Mouse (Mus musculus): ENCODE data around the gene Tmbim6. TPM values are rescaled to one million over a fixed set of nuclear protein-coding genes. Genes with fewer than 3 reads are reported as not detected.

The Tmbim6 gene
- total RNA-seq, 1 experiment, result 436 TPM

DNA sequence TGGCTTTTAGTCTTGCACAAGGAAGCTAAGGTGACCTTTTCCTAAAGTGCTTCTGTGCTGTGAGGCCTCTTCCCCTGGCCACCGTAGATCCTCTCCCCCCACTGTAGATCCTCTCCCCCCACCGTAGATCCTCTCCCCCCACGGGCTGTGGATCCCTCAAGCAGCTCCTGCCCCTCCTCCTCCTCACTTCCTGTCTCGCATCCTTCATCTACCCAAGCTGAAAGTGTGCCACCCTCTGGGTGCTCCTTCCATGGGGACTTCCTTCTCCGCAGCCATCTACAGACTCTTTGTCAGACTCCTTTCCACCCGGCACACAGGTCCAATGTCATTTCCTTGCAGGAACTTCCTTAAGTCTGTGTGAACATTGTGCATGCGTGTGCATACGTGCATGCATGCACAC lies 37.7 kb downstream of the Tmbim6 start:
- no peak overlapping the region for H3K27ac ChIP-seq (ENCODE audit: insufficient read depth, low read depth, low read length, poor library complexity, severe bottlenecking)
- peaks cover 7% of the 10 kb centered on the region; the same call in 1 of the 2 replicates for H3K36me3 ChIP-seq (ENCODE audit: control insufficient read depth, insufficient read depth, low read length, poor library complexity, severe bottlenecking)
- no peaks in the 10 kb centered on the region for H3K9me3 ChIP-seq (ENCODE audit: control insufficient read depth, insufficient read depth, low read depth, low read length)
- no peak for TF ChIP-seq ZNF384 (IDR thresholded peaks at IDR 0.05; ENCODE audit: low read depth, low read length)
- no peak for TF ChIP-seq ZC3H11A (IDR thresholded peaks at IDR 0.05; ENCODE audit: borderline replicate concordance, low read depth, low read length)
- TF ChIP-seq HCFC1 (IDR thresholded peaks at IDR 0.05; ENCODE audit: borderline replicate concordance, insufficient read depth, low read length), result no peak
- no peak for TF ChIP-seq CHD2 (IDR thresholded peaks at IDR 0.05; ENCODE audit: low read depth, low read length)
- no peak for TF ChIP-seq MAFK (IDR thresholded peaks at IDR 0.05; ENCODE audit: insufficient read depth, low read depth, low read length)
- H3K4me3 ChIP-seq (ENCODE audit: insufficient read depth in 1 of 2, low read depth in 1 of 2, low read length in 2 of 2, poor library complexity in 1 of 2, severe bottlenecking in 1 of 2), result no peak overlapping the region
- no peak for DNase-seq (ENCODE audit: low read depth, low spot score)
- H3K4me1 ChIP-seq (ENCODE audit: control insufficient read depth in 2 of 2, insufficient read depth in 2 of 2, low read length in 2 of 2, poor library complexity in 1 of 2), result peaks cover 0 to 1% of the 10 kb centered on the region in 2 experiments; a peak in 1 of 4 replicates
- no peak overlapping the region for H3K9ac ChIP-seq (ENCODE audit: insufficient read depth, low read depth, low read length, poor library complexity, severe bottlenecking)
- in situ Hi-C loops (cut with MboI; ENCODE audit: low sequenced_read_pairs in 2 of 2, unreplicated experiment in 2 of 2), result no loop called here

DNA sequence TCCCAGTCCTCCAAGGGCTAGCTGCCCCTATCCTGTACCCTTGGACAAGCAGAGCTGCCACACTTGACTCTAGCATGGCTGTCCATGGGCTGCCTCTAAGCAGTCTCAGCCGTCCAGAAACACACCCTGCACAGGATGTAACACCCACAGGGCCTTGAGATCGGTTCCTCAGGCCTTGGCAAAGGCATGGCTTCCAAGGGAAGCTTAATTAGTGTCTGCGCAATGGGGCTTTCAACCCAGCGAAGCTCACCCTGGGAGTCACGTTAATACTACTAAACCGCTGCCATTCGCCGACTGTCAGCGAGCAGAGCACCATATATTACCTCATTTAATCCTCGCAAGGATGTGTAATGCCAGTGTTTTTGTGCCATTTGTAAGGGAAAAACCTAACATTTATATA lies 38.4 kb downstream of the Tmbim6 start:
- Histone ChIP-seq H3K9ac (ENCODE audit: insufficient read depth, low read depth, low read length, poor library complexity, severe bottlenecking) (no peak overlapping the region), H3K27ac (ENCODE audit: insufficient read depth, low read depth, low read length, poor library complexity, severe bottlenecking) (no peak overlapping the region), H3K4me3 (ENCODE audit: insufficient read depth in 1 of 2, low read depth in 1 of 2, low read length in 2 of 2, poor library complexity in 1 of 2, severe bottlenecking in 1 of 2) (no peak overlapping the region), H3K36me3 (ENCODE audit: control insufficient read depth, insufficient read depth, low read length, poor library complexity, severe bottlenecking) (peaks cover 7% of the 10 kb centered on the region; the same call in 1 of the 2 replicates), H3K4me1 (ENCODE audit: control insufficient read depth in 2 of 2, insufficient read depth in 2 of 2, low read length in 2 of 2, poor library complexity in 1 of 2) (no peaks in the 10 kb centered on the region), H3K9me3 (ENCODE audit: control insufficient read depth, insufficient read depth, low read depth, low read length) (no peaks in the 10 kb centered on the region)
- DNase-seq (ENCODE audit: low read depth, low spot score), result no peak
- in situ Hi-C loops (cut with MboI; ENCODE audit: low sequenced_read_pairs in 2 of 2, unreplicated experiment in 2 of 2), result no loop called here
- no peak for TF ChIP-seq CHD2 (IDR thresholded peaks at IDR 0.05; ENCODE audit: low read depth, low read length)
- no peak for TF ChIP-seq MAFK (IDR thresholded peaks at IDR 0.05; ENCODE audit: insufficient read depth, low read depth, low read length)
- TF ChIP-seq HCFC1 (IDR thresholded peaks at IDR 0.05; ENCODE audit: borderline replicate concordance, insufficient read depth, low read length), result no peak
- no peak for TF ChIP-seq ZC3H11A (IDR thresholded peaks at IDR 0.05; ENCODE audit: borderline replicate concordance, low read depth, low read length)
- no peak for TF ChIP-seq ZNF384 (IDR thresholded peaks at IDR 0.05; ENCODE audit: low read depth, low read length)

DNA sequence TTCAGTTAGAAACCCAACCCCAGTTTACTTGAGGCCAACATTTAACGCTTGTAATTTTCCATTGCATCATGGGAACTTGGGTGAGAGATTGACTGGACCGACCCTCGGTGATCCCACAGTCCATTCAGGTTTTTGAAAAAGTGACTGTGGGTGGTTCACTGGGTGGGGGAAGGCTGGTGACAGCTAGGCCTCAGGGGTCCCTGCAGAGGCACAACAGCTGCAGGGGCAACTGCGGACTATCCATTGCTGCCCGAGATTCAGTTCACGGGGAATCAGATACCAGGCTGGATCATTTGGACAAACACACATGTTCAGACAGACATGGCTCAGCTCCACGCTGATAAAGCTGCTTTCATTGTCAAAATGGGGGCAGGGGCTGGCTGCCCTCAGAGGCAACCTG lies 38.8 kb downstream of the Tmbim6 start:
- no peak overlapping the region for H3K9ac ChIP-seq (ENCODE audit: insufficient read depth, low read depth, low read length, poor library complexity, severe bottlenecking)
- peaks cover 0 to under 1% of the 10 kb centered on the region in 2 experiments; a peak in 1 of 4 replicates for H3K4me1 ChIP-seq (ENCODE audit: control insufficient read depth in 2 of 2, insufficient read depth in 2 of 2, low read length in 2 of 2, poor library complexity in 1 of 2)
- in situ Hi-C loops (cut with MboI; ENCODE audit: low sequenced_read_pairs in 2 of 2, unreplicated experiment in 2 of 2), result no loop called here
- TF ChIP-seq MAFK (IDR thresholded peaks at IDR 0.05; ENCODE audit: insufficient read depth, low read depth, low read length) (no peak), ZC3H11A (IDR thresholded peaks at IDR 0.05; ENCODE audit: borderline replicate concordance, low read depth, low read length) (no peak), HCFC1 (IDR thresholded peaks at IDR 0.05; ENCODE audit: borderline replicate concordance, insufficient read depth, low read length) (no peak), ZNF384 (IDR thresholded peaks at IDR 0.05; ENCODE audit: low read depth, low read length) (no peak), CHD2 (IDR thresholded peaks at IDR 0.05; ENCODE audit: low read depth, low read length) (no peak)
- H3K36me3 ChIP-seq (ENCODE audit: control insufficient read depth, insufficient read depth, low read length, poor library complexity, severe bottlenecking), result peaks cover 7% of the 10 kb centered on the region; the same call in 1 of the 2 replicates
- no peak overlapping the region for H3K4me3 ChIP-seq (ENCODE audit: insufficient read depth in 1 of 2, low read depth in 1 of 2, low read length in 2 of 2, poor library complexity in 1 of 2, severe bottlenecking in 1 of 2)
- DNase-seq (ENCODE audit: low read depth, low spot score), result no peak
- H3K9me3 ChIP-seq (ENCODE audit: control insufficient read depth, insufficient read depth, low read depth, low read length), result no peaks in the 10 kb centered on the region
- no peak overlapping the region for H3K27ac ChIP-seq (ENCODE audit: insufficient read depth, low read depth, low read length, poor library complexity, severe bottlenecking)

GRCm38 (mm10) chr15:99431967-99432366 lies 39.3 kb downstream of the Tmbim6 start:
- in situ Hi-C loops (cut with MboI; ENCODE audit: low sequenced_read_pairs in 2 of 2, unreplicated experiment in 2 of 2), result no loop called here
- H3K27ac ChIP-seq (ENCODE audit: insufficient read depth, low read depth, low read length, poor library complexity, severe bottlenecking), result no peak overlapping the region
- no peak for TF ChIP-seq MAFK (IDR thresholded peaks at IDR 0.05; ENCODE audit: insufficient read depth, low read depth, low read length)
- TF ChIP-seq CHD2 (IDR thresholded peaks at IDR 0.05; ENCODE audit: low read depth, low read length), result no peak
- TF ChIP-seq HCFC1 (IDR thresholded peaks at IDR 0.05; ENCODE audit: borderline replicate concordance, insufficient read depth, low read length), result no peak
- TF ChIP-seq ZC3H11A (IDR thresholded peaks at IDR 0.05; ENCODE audit: borderline replicate concordance, low read depth, low read length), result no peak
- no peak for TF ChIP-seq ZNF384 (IDR thresholded peaks at IDR 0.05; ENCODE audit: low read depth, low read length)
- peaks cover 7% of the 10 kb centered on the region; the same call in 1 of the 2 replicates for H3K36me3 ChIP-seq (ENCODE audit: control insufficient read depth, insufficient read depth, low read length, poor library complexity, severe bottlenecking)
- peaks cover 0 to 4% of the 10 kb centered on the region in 2 experiments; a peak in 2 of 4 replicates for H3K4me1 ChIP-seq (ENCODE audit: control insufficient read depth in 2 of 2, insufficient read depth in 2 of 2, low read length in 2 of 2, poor library complexity in 1 of 2)
- no peak for DNase-seq (ENCODE audit: low read depth, low spot score)
- no peaks in the 10 kb centered on the region for H3K9me3 ChIP-seq (ENCODE audit: control insufficient read depth, insufficient read depth, low read depth, low read length)
- H3K9ac ChIP-seq (ENCODE audit: insufficient read depth, low read depth, low read length, poor library complexity, severe bottlenecking), result no peak overlapping the region
- H3K4me3 ChIP-seq (ENCODE audit: insufficient read depth in 1 of 2, low read depth in 1 of 2, low read length in 2 of 2, poor library complexity in 1 of 2, severe bottlenecking in 1 of 2), result no peak overlapping the region

Data from ES-E14 (cell line).